Mouse (Mus musculus) CD4-positive, CD25-positive, alpha-beta regulatory T cell, adult 4 months (primary cell): ENCODE measurements around the gene Reps1. TPM values are rescaled to one million over a fixed set of nuclear protein-coding genes. Genes with fewer than 3 reads are reported as not detected.
A peak's percentile ranks its signal among the peaks of the same experiment; 100 is the strongest.

Source experiments
- ATAC-seq: one replicate; pipeline ENCODE4 v1.8.0; 2017
- polyA plus RNA-seq, 2 experiments: library from polyadenylated mRNA; unstranded; fragments of 100-300 nt; shearing (Covaris generic); gene quantifications; one replicate each; pipeline ENCODE4 v1.2.1; 2017

The Reps1 gene
- polyA plus RNA-seq = 10 to 100 TPM; 34.9 to 39.9 TPM

- peak; percentile 43 for ATAC-seq
Observed at GRCm38 (mm10) chr10:18055696-18056390, at the start of gene Reps1. TSS of gene Reps1 (plus strand) at chr10:18055861.

- ATAC-seq = no peak
Observed at GRCm38 (mm10) chr10:18006756-18007155, 48.9 kb upstream of the Reps1 start.

- peak; percentile 33 for ATAC-seq
Observed at GRCm38 (mm10) chr10:18007243-18007642, 48.4 kb upstream of the Reps1 start.

- peak; percentile 72 for ATAC-seq
Observed at GRCm38 (mm10) chr10:18008118-18008517, 47.5 kb upstream of the Reps1 start.

- peak; percentile 51 for ATAC-seq
Observed at GRCm38 (mm10) chr10:18009744-18010143, 45.9 kb upstream of the Reps1 start.

GRCm38 (mm10) chr10:18011761-18012160 is 43.9 kb upstream of the Reps1 start:
- no peak for ATAC-seq

- ATAC-seq = no peak
Observed at GRCm38 (mm10) chr10:18020443-18020842, 35.2 kb upstream of the Reps1 start.

GRCm38 (mm10) chr10:18020846-18021245 is 34.8 kb upstream of the Reps1 start:
- ATAC-seq = no peak

- peak; percentile 2 for ATAC-seq
Observed at GRCm38 (mm10) chr10:18021576-18022311, 33.9 kb upstream of the Reps1 start.

- peak; percentile 69 for ATAC-seq
Observed at GRCm38 (mm10) chr10:18022312-18022711, 33.3 kb upstream of the Reps1 start.

GRCm38 (mm10) chr10:18022741-18023347 is 32.8 kb upstream of the Reps1 start, which contains the start of gene Abracl:
TSS of gene Abracl (minus strand) at chr10:18023288.
- peak; percentile 87 for ATAC-seq

- no peak for ATAC-seq
Observed at GRCm38 (mm10) chr10:18034408-18034807, 21.3 kb upstream of the Reps1 start.

GRCm38 (mm10) chr10:18036849-18037248 is 18.8 kb upstream of the Reps1 start:
- ATAC-seq = no peak

- ATAC-seq = no peak
Observed at GRCm38 (mm10) chr10:18046380-18046779, 9.3 kb upstream of the Reps1 start.

- peak; percentile 94 for ATAC-seq
Observed at GRCm38 (mm10) chr10:18047380-18048146, 8.1 kb upstream of the Reps1 start.

- peak; percentile 90 for ATAC-seq
Observed at GRCm38 (mm10) chr10:18055009-18055695, 509 bp upstream of the Reps1 start.

GRCm38 (mm10) chr10:18056391-18056745 is 707 bp downstream of the Reps1 start:
- no peak for ATAC-seq

- no peak for ATAC-seq
Observed at GRCm38 (mm10) chr10:18058681-18059338, 3.1 kb downstream of the Reps1 start.

GRCm38 (mm10) chr10:18059807-18060206 is 4.1 kb downstream of the Reps1 start:
- peak; percentile 31 for ATAC-seq

GRCm38 (mm10) chr10:18060778-18061177 is 5.1 kb downstream of the Reps1 start:
- ATAC-seq = no peak

- no peak for ATAC-seq
Observed at GRCm38 (mm10) chr10:18061533-18061932, 5.9 kb downstream of the Reps1 start.
